Mouse (Mus musculus) left cerebral cortex, adult 11 months (tissue): ENCODE measurements around the gene Sod1.

Experiments
- DNase-seq: peaks from one replicate; pipeline ENCODE4 v3.0.0; 2022; ENCODE audit warnings: low spot score

Gene Sod1

GRCm38 (mm10) chr16:90220026-90220891 is at the start of gene Sod1:
Sod1 (plus strand) TSS chr16:90220754.
- peak; percentile 82 for DNase-seq

GRCm38 (mm10) chr16:90171416-90171815 is 49.1 kb upstream of the Sod1 start:
- DNase-seq, result no peak

GRCm38 (mm10) chr16:90176472-90176871 is 44.1 kb upstream of the Sod1 start:
- DNase-seq, result peak; percentile 64

GRCm38 (mm10) chr16:90177425-90177824 is 43.1 kb upstream of the Sod1 start:
- no peak for DNase-seq

GRCm38 (mm10) chr16:90178404-90178803 is 42.1 kb upstream of the Sod1 start:
- DNase-seq, result no peak

GRCm38 (mm10) chr16:90179892-90180291 is 40.7 kb upstream of the Sod1 start:
- DNase-seq, result no peak

GRCm38 (mm10) chr16:90180975-90181374 is 39.6 kb upstream of the Sod1 start:
- DNase-seq, result no peak

GRCm38 (mm10) chr16:90181673-90182072 is 38.9 kb upstream of the Sod1 start:
- DNase-seq, result no peak

GRCm38 (mm10) chr16:90184135-90184534 is 36.4 kb upstream of the Sod1 start:
- no peak for DNase-seq

GRCm38 (mm10) chr16:90185928-90186588 is 34.5 kb upstream of the Sod1 start:
- DNase-seq, result peak; percentile 72

- DNase-seq, result no peak
These were observed 33.1 kb upstream of the Sod1 start for GRCm38 (mm10) chr16:90187453-90187852.

- DNase-seq, result no peak
These were observed 29.3 kb upstream of the Sod1 start for GRCm38 (mm10) chr16:90191289-90191688.

- no peak for DNase-seq
These were observed 26.8 kb upstream of the Sod1 start for GRCm38 (mm10) chr16:90193719-90194118.

- DNase-seq, result no peak
These were observed 23.8 kb upstream of the Sod1 start for GRCm38 (mm10) chr16:90196688-90197240.

GRCm38 (mm10) chr16:90197337-90197973 is 23.1 kb upstream of the Sod1 start:
- no peak for DNase-seq

GRCm38 (mm10) chr16:90198626-90199025 is 21.9 kb upstream of the Sod1 start:
- DNase-seq, result no peak

- DNase-seq, result no peak
These were observed 21.4 kb upstream of the Sod1 start for GRCm38 (mm10) chr16:90199174-90199573.

GRCm38 (mm10) chr16:90202140-90202539 is 18.4 kb upstream of the Sod1 start:
- DNase-seq, result no peak

GRCm38 (mm10) chr16:90203226-90203962 is 17.2 kb upstream of the Sod1 start:
- no peak for DNase-seq

- DNase-seq, result no peak
These were observed 15.7 kb upstream of the Sod1 start for GRCm38 (mm10) chr16:90204868-90205267.

- no peak for DNase-seq
These were observed 11.6 kb upstream of the Sod1 start for GRCm38 (mm10) chr16:90208996-90209395.

- no peak for DNase-seq
These were observed 9.8 kb upstream of the Sod1 start for GRCm38 (mm10) chr16:90210717-90211116.
